Mouse (Mus musculus): ENCODE results near the gene Ddx23.
A peak's percentile ranks its signal among the peaks of the same experiment; 100 is the strongest.

Ddx23 gene

GRCm38 (mm10) chr15:98674284-98674993 is 11.7 kb upstream of the Ddx23 start:
- no peak for DNase-seq

GRCm38 (mm10) chr15:98673732-98674131 is 11.0 kb upstream of the Ddx23 start:
- DNase-seq, result no peak

GRCm38 (mm10) chr15:98672592-98672991 is 9.9 kb upstream of the Ddx23 start:
- DNase-seq, result no peak

GRCm38 (mm10) chr15:98664042-98664907 is 1.6 kb upstream of the Ddx23 start:
- DNase-seq, result no peak

DNA sequence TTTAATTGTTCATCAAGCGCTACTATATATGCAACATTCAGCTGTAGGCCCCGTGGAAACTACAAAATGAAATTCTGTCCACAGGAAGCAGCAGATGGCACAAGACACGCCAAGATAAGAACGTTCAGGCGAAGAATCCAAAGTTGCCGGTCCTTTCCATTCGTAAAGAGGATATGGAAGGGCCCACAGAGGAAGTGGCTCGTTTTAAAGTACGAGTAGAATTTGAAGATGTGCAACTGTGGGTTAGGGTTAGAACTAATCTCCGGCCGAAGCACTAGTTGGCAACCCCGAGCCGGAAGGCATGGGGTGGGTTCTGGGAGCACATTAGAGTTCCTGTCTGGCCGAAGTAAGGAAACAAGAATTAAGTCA is 512 bp downstream of the Ddx23 start:
- no peak for DNase-seq

DNA sequence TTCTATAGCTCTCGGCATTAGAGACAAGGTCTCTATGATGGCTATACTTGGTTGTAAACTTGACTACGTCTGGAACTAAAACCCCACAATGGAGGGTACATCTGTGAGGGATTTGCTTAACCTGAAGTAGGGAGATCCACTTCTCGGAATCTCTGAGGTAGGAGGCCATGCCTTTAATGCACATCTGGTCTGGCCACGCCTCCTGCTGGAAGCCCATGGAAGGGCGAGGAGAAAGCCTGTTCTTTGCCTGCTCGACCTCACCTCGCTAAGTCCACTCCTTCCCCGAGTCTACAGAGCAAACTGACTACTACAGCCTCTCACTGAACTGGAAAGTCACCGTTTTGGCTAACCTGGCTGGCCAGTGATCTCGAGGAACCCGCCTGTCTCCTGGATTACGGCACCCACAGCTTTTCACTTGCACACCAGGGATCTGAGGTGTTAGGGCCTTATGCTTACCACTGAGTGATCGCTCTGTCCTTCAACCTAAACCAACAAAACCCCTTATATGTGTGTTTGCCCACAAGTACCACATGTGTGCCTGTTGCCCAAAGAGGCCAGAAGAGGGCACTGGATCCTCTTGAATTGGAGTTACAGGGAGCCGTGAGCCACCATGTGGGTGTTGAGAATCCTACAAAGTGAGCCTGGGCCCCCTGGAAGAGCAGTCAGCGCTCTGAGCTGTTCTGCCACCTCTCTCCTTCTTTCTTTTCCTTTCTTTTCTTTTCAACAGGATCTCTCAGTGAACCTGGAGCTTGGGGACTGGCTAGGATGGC is 5.5 kb downstream of the Ddx23 start:
- DNase-seq, result no peak

DNA sequence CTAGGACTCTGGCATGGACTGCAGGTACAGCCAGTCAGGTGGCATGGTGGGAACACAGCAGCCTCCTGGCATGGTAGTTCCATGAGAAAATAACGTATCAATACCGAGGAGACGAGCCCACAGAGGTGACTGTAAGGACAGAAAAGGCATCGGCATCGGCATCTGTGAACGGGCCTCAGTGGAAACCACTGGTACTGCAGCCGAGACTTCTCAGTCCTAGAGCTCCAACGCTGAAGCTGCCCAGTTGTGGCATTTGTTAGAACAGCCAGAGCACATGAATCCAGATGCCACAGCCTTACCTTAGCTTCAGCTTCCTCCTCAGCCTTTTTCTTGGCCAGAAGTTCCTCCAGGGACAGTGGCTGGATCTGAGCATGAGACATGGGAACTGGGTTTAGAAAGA is 10.5 kb downstream of the Ddx23 start:
- DNase-seq, result no peak

GRCm38 (mm10) chr15:98651431-98651830 is 11.3 kb downstream of the Ddx23 start:
- DNase-seq, result no peak

- no peak for DNase-seq
Observed at GRCm38 (mm10) chr15:98648071-98648470, 14.6 kb downstream of the Ddx23 start.

GRCm38 (mm10) chr15:98647308-98647707 is 15.4 kb downstream of the Ddx23 start:
- DNase-seq, result no peak

- DNase-seq, result no peak
Observed at GRCm38 (mm10) chr15:98646737-98647136, 16.0 kb downstream of the Ddx23 start.

DNA sequence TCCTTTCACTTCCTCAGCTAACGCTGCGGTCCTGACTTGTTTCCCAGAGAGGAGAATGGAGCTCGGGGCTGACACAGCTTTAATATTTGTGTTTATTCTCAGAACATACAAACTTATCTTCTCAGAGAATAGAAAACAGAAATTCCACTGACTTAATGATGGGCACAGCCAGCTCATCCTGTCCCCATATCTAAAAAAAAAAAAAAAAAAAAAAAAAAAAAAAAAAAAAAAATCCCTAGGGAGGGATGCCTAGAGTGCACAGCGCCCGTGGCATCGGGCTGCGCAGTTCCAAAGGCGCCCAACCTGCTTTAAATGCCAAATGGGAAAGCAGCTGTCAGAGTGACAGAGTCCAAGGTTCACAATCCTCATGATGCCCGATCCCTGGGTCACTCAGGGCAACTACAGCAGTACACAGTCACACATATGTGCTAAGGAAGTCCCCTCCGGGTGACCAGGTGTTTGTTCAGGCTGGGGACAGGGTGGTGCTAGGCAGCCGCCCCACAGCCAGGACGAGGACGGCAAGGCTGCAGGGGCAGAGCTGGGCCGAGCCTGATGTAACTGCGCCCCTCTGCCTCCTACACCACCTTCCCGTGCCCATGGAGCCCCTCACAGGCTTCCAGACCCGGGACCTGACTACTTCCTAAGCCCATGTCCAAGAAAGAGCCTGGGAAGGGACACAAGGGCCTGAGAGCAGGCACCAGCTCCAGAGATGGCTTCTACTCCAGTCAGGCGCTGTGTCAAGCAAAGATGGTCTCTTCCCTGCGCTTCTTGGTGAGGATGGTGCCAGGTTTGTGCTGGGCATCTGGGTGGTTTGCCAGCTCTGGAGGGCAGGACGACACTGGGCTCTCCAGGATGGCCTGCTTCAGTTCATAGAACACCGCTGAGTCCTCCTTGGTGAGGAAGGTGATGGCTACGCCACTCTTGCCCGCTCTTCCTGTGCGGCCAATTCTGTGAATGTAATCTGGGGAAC is 17.4 kb downstream of the Ddx23 start:
- no peak for DNase-seq

DNA sequence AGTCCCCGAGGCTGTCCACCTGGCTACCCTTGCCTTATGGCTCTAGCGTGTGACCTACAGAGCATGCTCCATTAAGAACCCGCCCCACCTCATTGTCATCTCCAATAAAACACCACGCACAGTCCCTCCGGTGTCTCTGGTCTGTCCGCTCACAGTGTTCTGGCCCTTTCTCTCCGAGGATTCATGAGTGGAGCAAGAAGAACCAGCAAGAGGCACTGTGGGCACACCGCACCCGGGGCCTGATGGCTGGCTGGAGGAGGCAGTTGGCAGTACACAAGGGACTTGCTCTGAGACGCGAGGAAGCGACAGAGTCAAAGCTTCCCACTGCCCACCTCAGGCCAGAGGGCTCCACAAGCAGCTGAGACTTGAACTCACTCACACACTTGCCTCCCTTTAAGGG is 18.3 kb downstream of the Ddx23 start:
- DNase-seq, result no peak

GRCm38 (mm10) chr15:98640157-98640556 is 22.5 kb downstream of the Ddx23 start:
- no peak for DNase-seq

DNA sequence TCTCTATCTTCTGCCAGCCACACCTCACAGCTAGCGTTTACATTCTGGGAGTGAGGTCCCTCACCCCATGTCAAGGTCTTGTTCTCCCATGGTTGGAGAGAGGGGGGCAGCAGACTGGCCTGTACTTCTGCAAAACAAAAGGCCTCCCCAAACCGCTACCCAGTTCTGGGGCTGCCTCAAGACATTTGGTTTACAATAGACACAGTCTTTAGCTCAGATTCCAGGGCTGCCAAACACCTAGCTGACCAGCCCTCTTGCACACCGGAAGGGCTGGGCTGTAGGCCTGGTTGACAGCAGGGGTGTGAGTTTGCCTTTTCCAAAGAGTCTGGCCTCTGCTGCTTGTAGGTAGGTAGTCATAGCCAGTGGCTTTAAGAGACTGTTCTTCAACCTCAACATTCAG is 25.5 kb downstream of the Ddx23 start:
- DNase-seq, result no peak

GRCm38 (mm10) chr15:98636517-98636916 is 26.2 kb downstream of the Ddx23 start:
- DNase-seq, result no peak

- peak in 1 of 2 experiments; percentile 37 for DNase-seq
Observed at GRCm38 (mm10) chr15:98635291-98635841, 27.3 kb downstream of the Ddx23 start.

DNA sequence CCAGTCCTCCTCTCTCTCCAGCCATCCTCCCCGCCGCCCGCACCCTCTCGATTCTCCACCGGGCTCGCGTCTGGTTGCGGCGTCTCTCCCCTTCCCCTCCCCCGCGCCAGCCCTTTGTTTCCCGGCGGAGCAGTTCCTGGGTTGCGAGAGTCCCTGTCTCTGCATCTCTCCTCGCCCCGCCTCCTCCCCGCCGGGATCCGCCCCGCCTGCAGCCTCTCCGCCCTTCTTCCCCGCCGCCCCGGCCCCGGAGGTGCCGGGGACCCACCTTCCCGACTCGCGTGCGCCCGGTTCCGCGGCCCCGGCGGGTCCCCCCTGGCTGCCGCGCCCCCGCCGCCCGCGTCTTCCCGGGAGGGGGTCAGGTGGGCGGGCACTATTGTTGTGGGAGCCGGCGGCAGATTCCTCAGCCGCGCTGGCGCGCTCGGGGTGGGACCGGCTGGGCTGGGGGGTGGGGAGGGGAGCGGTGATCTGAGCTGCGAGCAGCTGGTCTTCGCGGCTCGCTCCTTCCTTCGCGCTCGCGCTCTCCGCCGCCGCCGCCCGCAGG is 28.1 kb downstream of the Ddx23 start:
- peak; percentile 86 to 89 for DNase-seq

- DNase-seq, result peak in 1 of 2 experiments; percentile 18
Observed at GRCm38 (mm10) chr15:98633822-98634470, 28.7 kb downstream of the Ddx23 start.

- no peak for DNase-seq
Observed at GRCm38 (mm10) chr15:98632921-98633320, 29.8 kb downstream of the Ddx23 start.
